Mouse (Mus musculus) cerebellum, postnatal 25 days (tissue): ENCODE data around the gene Rnf111.
A peak's percentile ranks its signal among the peaks of the same experiment; 100 is the strongest.
"Not testable (repeated sequence)": the region's sequence is repeated elsewhere in the genome, so short reads cannot be mapped to it uniquely, and the experiment has no call there.

Source experiments
- DNase-seq, 2 experiments: peaks; one replicate each; pipeline ENCODE4 v3.0.0; 2021; ENCODE audit warnings: mixed read lengths in 2 of 2

The Rnf111 gene

GRCm38 (mm10) chr9:70493038-70493437 is 10.5 kb downstream of the Rnf111 start:
- DNase-seq, result no peak

GRCm38 (mm10) chr9:70491176-70491575 is 12.3 kb downstream of the Rnf111 start:
- DNase-seq, result no peak

GRCm38 (mm10) chr9:70487401-70487800 is 16.1 kb downstream of the Rnf111 start:
- DNase-seq, result no peak

- no peak for DNase-seq
Observed at GRCm38 (mm10) chr9:70485840-70486239, 17.7 kb downstream of the Rnf111 start.

- DNase-seq, result no peak
Observed at GRCm38 (mm10) chr9:70483495-70483894, 20.0 kb downstream of the Rnf111 start.

- no peak for DNase-seq
Observed at GRCm38 (mm10) chr9:70481872-70482271, 21.7 kb downstream of the Rnf111 start.

- no peak for DNase-seq
Observed at GRCm38 (mm10) chr9:70477229-70477628, 26.3 kb downstream of the Rnf111 start.

- no peak for DNase-seq
Observed at GRCm38 (mm10) chr9:70475777-70476270, 27.7 kb downstream of the Rnf111 start.

GRCm38 (mm10) chr9:70473400-70473799 is 30.1 kb downstream of the Rnf111 start:
- DNase-seq, result no peak

GRCm38 (mm10) chr9:70463091-70463490 is 40.4 kb downstream of the Rnf111 start:
- DNase-seq, result not testable (repeated sequence)

GRCm38 (mm10) chr9:70452371-70452770 is 51.2 kb downstream of the Rnf111 start:
- DNase-seq, result no peak

- DNase-seq, result no peak
Observed at GRCm38 (mm10) chr9:70449072-70449471, 54.5 kb downstream of the Rnf111 start.

- no peak for DNase-seq
Observed at GRCm38 (mm10) chr9:70439959-70440358, 63.6 kb downstream of the Rnf111 start.

GRCm38 (mm10) chr9:70422661-70423060 is 80.9 kb downstream of the Rnf111 start:
- DNase-seq, result no peak

GRCm38 (mm10) chr9:70421257-70422056 is 82.1 kb downstream of the Rnf111 start, which contains the start of gene Ccnb2:
TSS of gene Ccnb2 (minus strand) at chr9:70421547.
- peak; percentile 75 to 86 for DNase-seq

- no peak for DNase-seq
Observed at GRCm38 (mm10) chr9:70416412-70416811, 87.1 kb downstream of the Rnf111 start.

- DNase-seq, result no peak
Observed at GRCm38 (mm10) chr9:70413038-70413437, 90.5 kb downstream of the Rnf111 start.

GRCm38 (mm10) chr9:70410668-70411067 is 92.9 kb downstream of the Rnf111 start:
- DNase-seq, result no peak

- no peak for DNase-seq
Observed at GRCm38 (mm10) chr9:70409743-70410142, 93.8 kb downstream of the Rnf111 start.

- DNase-seq, result peak in 1 of 2 experiments; percentile 19
Observed at GRCm38 (mm10) chr9:70408791-70409190, 94.7 kb downstream of the Rnf111 start.

GRCm38 (mm10) chr9:70406596-70406995 is 96.9 kb downstream of the Rnf111 start:
- no peak for DNase-seq

GRCm38 (mm10) chr9:70401937-70402539 is 101.5 kb downstream of the Rnf111 start:
- DNase-seq, result no peak

- no peak for DNase-seq
Observed at GRCm38 (mm10) chr9:70396083-70396482, 107.4 kb downstream of the Rnf111 start.

GRCm38 (mm10) chr9:70395617-70396016 is 107.9 kb downstream of the Rnf111 start:
- DNase-seq, result peak in 1 of 2 experiments; percentile 11
